Mouse (Mus musculus): ENCODE measurements around the gene Snx5. TPM values are rescaled to one million over a fixed set of nuclear protein-coding genes. Genes with fewer than 3 reads are reported as not detected.

Gene Snx5
- total RNA-seq, 2 experiments from 2014 or later, result 68.7 to 78.9 TPM

GRCm38 (mm10) chr2:144269306-144269650 lies 1.4 kb downstream of the Snx5 start:
- no peak for DNase-seq (ENCODE audit: low spot score in 2 of 2)
- intact Hi-C loops (cut with DNase I), result no loop called here

- no peak for DNase-seq (ENCODE audit: low spot score in 2 of 2)
- intact Hi-C loops (cut with DNase I), result no loop called here
Observed at GRCm38 (mm10) chr2:144268446-144269305, 2.0 kb downstream of the Snx5 start.

GRCm38 (mm10) chr2:144267731-144268015 lies 3.0 kb downstream of the Snx5 start:
- no peak for DNase-seq (ENCODE audit: low spot score in 2 of 2)

GRCm38 (mm10) chr2:144267004-144267730 lies 3.5 kb downstream of the Snx5 start:
- no peak for DNase-seq (ENCODE audit: low spot score in 2 of 2)
- intact Hi-C loops (cut with DNase I), result no loop called here

More at GRCm38 (mm10) chr2:144267731-144268015, 3.0 kb downstream of the Snx5 start:
- intact Hi-C loops (cut with DNase I), result no loop called here

GRCm38 (mm10) chr2:144265916-144266683 lies 4.6 kb downstream of the Snx5 start:
- intact Hi-C loops (cut with DNase I), result no loop called here
- DNase-seq (ENCODE audit: low spot score in 2 of 2), result no peak

GRCm38 (mm10) chr2:144265120-144265488 lies 5.6 kb downstream of the Snx5 start:
- no peak for DNase-seq (ENCODE audit: low spot score in 2 of 2)
- intact Hi-C loops (cut with DNase I), result no loop called here

- intact Hi-C loops (cut with DNase I), result no loop called here
- no peak for DNase-seq (ENCODE audit: low spot score in 2 of 2)
Observed at GRCm38 (mm10) chr2:144264398-144265119, 6.1 kb downstream of the Snx5 start.

GRCm38 (mm10) chr2:144262837-144263236 lies 7.9 kb downstream of the Snx5 start:
- no peak for DNase-seq (ENCODE audit: low spot score in 2 of 2)
- intact Hi-C loops (cut with DNase I), result no loop called here

- DNase-seq (ENCODE audit: low spot score in 2 of 2), result no peak
- intact Hi-C loops (cut with DNase I), result no loop called here
Observed at GRCm38 (mm10) chr2:144250111-144250510, 20.6 kb downstream of the Snx5 start.

GRCm38 (mm10) chr2:144248613-144249376 lies 21.9 kb downstream of the Snx5 start:
- no peak for DNase-seq (ENCODE audit: low spot score in 2 of 2)
- intact Hi-C loops (cut with DNase I), result no loop called here

GRCm38 (mm10) chr2:144247337-144247978 lies 23.2 kb downstream of the Snx5 start:
- DNase-seq (ENCODE audit: low spot score in 2 of 2), result no peak
- intact Hi-C loops (cut with DNase I), result no loop called here

- DNase-seq (ENCODE audit: low spot score in 2 of 2), result no peak
- intact Hi-C loops (cut with DNase I), result no loop called here
Observed at GRCm38 (mm10) chr2:144246270-144246669, 24.4 kb downstream of the Snx5 start.

- DNase-seq (ENCODE audit: low spot score in 2 of 2), result no peak
- intact Hi-C loops (cut with DNase I), result no loop called here
Observed at GRCm38 (mm10) chr2:144245464-144245863, 25.2 kb downstream of the Snx5 start.

- intact Hi-C loops (cut with DNase I), result no loop called here
- no peak for DNase-seq (ENCODE audit: low spot score in 2 of 2)
Observed at GRCm38 (mm10) chr2:144240095-144240899, 30.4 kb downstream of the Snx5 start.

GRCm38 (mm10) chr2:144239318-144239717 lies 31.4 kb downstream of the Snx5 start:
- intact Hi-C loops (cut with DNase I), result no loop called here
- no peak for DNase-seq (ENCODE audit: low spot score in 2 of 2)

- intact Hi-C loops (cut with DNase I), result no loop called here
- DNase-seq (ENCODE audit: low spot score in 2 of 2), result no peak
Observed at GRCm38 (mm10) chr2:144238341-144238740, 32.4 kb downstream of the Snx5 start.

- DNase-seq (ENCODE audit: low spot score in 2 of 2), result no peak
- intact Hi-C loops (cut with DNase I), result no loop called here
Observed at GRCm38 (mm10) chr2:144236791-144237584, 33.7 kb downstream of the Snx5 start.
